Mouse (Mus musculus) kidney, adult 2 months (tissue): ENCODE data around the gene Elp4.

Source experiments
- CTCF ChIP-seq: fragments of 200-500 bp; conservative IDR thresholded peaks from 2 replicates; pipeline ENCODE4 v1.5.1; 2011; ENCODE audit warnings: low read depth, mild to moderate bottlenecking, control low read depth, low read length, moderate library complexity, mixed read lengths; ENCODE audit not compliant: insufficient read depth, insufficient read length
- POLR2A ChIP-seq: fragments of 200-500 bp; IDR thresholded peaks from one replicate; pipeline ENCODE4 v1.6.1; 2011; ENCODE audit warnings: low read depth, low read length, control low read depth

GRCm38 (mm10) chr2:105667626-105667950, 236.8 kb downstream of the Elp4 start:
- TF ChIP-seq CTCF (no peak), POLR2A (no peak)
